Mouse (Mus musculus): Measurements from ENCODE around the gene Micall2. TPM values are rescaled to one million over a fixed set of nuclear protein-coding genes. Genes with fewer than 3 reads are reported as not detected.
"Not testable (repeated sequence)": the region's sequence is repeated elsewhere in the genome, so short reads cannot be mapped to it uniquely, and the experiment has no call there.

The Micall2 gene
- 10 to 100 TPM; 10.5 to 11.2 TPM for total RNA-seq (2021)
- long read RNA-seq, experiment 1, partial matches to known transcripts, result 2 of 2 reads
- long read RNA-seq, experiment 1, other reads (novel, unspliced or antisense), result 0 of 2 reads
- long read RNA-seq, experiment 2, partial matches to known transcripts, result 1 of 1 reads
- long read RNA-seq, experiment 2, other reads (novel, unspliced or antisense), result 0 of 1 reads

DNA sequence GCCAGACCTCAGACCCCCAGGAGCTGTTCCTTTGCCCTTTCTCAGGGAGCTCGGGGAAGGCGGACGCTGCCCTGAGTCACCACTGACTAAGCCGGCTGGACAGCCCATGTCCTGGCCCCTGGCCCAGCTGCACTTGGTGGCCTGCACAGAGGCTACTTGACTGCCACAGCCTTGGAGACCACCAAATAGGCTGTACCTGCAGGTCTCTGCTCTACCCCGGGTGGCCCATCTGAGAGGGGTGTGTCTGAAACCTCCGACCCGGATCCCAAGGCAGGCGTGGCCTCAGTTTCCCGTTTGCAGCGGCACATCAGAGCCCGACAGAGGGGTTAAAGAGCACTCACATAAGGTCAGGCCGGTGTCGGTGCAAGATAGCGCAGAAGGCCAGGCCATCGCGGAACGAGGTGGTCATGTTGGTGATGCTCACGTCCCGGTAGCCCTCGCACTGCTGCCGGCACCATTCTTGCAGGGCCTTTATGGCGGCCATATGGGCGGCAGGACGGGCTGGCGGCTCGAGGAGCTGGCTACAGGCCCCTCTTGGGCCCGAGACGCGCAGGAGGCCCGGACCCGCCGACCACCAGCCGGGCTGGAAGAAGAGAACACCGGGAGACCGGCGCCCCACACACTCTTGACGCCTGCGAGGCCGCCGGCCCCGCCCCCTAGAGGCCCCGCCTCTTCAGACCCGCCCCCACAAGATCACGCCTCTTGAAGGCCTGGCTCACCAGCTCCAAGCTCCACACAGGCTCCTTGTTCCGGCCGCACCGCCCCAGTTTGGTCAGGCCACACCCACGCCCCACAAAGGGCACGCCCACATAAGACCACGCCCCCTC is at the start of gene Micall2:
Gene Micall2 (minus strand): TSS at position 660 of the 827 bp plus-strand sequence.
- DNase-seq, result peak; percentile 96

GRCm38 (mm10) chr5:139781406-139781805 is 45.3 kb upstream of the Micall2 start:
- no peak for DNase-seq

DNA sequence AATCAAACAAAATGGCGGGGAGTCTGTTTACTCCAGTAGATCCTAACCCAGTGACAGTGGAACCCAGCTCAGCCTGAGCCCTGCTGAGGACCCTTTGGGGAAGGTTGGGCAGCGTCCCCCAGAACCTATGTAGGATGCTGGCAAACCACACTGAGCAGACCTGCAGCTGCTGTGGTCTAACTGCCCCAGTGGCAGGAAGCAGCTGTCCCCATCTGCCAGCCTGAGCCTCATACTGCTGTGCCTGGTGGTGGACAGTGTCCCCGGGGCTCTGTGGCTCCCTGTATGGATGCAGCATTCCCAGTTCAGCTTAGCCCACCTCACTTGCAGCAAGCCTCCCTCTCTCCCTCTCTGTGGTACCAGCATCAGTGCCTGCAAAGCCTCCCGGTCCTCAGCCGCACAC is 40.8 kb upstream of the Micall2 start:
- no peak for DNase-seq

DNA sequence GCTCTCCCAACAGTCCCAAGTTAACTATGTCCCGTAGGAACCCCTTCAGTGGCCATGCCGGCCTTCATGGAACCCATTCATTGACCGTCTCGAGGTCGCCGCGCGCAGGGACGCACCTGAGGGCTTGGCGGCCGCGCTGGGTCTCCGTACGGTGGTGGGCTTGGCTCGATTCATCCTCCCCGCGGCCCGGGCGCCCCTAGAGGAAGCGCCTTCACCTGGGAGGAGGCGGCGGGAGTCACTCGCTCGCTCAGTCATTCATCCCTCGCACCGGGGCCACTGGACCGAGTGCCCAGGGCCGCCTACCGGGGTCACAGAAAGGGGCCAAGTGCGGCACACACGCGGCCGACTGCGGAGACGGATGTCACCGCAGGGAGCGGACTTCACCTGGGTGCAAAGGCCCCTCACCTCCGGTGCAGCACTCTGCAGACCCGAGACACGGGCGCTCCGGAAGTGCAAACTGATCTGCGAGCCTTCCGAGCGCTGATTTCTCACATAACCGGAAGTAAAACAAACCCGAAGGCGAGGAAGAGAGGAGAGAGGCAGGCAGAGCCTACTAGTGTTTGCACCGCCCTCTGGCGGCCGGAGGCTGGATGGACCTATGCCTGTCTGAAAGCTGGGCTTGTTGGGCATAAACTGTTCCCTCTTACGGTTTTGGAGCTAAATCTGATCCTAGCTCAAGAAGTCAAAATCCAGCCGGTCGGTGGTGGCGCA is 39.2 kb upstream of the Micall2 start, which contains the start of gene Ints1:
Gene Ints1 (minus strand): TSS at position 459 of the 711 bp plus-strand sequence.
- DNase-seq, result peak; percentile 97 to 98

DNA sequence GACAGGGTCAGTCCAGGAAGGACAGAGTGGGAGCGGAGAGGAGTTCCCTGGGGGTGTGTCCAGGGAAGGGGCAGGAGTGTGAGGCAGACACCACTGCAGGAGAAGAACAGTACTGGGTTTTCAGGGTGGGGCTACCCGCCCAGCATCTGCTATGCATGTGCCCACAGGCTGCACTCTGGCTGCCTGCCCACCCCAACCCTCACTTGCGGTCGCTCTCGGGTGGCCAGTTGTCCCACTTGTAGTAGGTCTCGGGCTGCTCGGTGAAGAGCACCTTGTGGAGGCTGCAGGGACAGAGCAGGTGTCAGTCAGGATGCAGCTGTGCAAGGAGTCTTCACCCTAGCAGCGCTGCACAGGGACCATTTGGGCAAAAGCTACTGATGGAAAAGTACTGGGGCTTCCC is 32.1 kb upstream of the Micall2 start:
- no peak for DNase-seq

- DNase-seq, result peak; percentile 25 to 28
These were observed 28.2 kb upstream of the Micall2 start for GRCm38 (mm10) chr5:139764296-139764695.

GRCm38 (mm10) chr5:139758096-139758495 is 22.0 kb upstream of the Micall2 start:
- no peak for DNase-seq

DNA sequence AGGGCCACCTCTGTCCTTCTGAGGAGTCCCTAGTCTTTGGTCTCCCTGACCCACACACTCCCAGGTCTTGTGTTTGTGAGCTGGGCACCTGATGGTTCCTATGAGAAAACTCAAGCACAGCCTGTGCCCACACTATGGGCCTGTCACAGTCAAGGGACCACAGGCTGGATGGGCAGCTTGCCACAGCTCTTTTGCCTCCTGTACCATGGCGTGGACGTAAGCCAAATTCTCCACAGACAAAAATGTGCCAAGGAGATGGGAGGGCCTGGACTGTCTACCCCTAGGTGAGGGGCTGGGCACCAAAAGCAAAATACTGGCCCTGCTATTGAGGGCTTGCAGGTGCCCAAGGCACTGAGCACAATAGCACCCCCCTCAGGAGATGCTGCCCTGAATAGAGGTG is 20.4 kb upstream of the Micall2 start:
- no peak for DNase-seq

DNA sequence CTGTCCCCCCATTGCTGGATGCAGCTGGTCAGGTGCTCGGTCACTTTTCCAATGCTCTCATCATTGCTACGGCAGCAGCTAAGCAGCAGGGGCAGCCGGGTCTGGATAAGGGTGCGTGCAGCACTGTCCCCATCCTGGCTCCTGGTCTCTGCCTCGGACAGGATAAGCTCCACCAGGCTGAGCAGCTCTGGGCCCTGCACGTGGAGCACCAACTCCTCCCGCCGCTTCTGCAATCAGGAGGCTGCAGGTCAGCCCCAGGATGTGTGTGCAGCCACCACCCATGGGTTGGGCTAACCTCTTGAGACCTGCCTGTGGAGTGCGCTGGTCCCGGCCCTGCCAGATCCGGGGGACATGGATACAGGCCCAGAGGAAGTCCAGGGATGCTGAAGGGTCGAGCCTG is 20.0 kb upstream of the Micall2 start:
- DNase-seq, result no peak

DNA sequence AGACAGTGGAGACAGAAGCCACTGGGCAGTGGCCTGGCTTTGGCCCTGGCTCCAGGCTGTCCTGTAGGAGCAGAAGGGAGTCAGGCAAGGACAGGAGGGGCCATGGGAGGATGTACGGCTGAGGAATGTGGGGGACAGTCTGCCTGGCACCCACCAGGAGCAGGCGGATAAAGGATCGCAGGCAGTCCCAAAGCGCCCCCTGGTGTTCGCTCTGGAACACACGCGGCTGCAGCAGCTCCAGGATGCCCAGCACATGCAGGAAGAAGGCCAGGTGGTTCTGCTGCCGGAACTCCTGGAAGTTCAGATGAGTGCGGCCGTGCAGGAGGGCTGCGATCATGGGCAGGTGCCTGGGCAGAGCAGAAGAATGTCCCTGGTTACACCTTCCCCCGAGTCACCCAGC is 18.6 kb upstream of the Micall2 start:
- peak; percentile 55 to 73 for DNase-seq

DNA sequence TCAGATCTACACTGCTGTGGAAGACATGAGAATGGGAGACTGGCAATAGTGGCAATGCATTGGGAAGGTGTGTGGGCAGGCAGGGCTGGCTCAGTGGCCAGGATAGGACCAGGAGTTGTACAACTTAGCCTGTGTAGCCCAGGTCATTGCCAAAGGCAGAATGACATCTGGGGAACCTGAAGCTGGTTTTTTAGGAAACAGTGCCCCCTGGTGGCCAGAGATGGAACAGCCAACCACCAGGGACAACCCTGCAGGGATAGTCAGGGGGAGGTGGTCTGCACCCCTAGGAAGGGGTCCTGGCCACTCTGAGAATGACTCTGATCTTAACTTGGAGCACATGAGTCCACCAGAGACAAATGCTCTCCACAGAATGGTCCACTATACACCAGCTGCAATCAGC is 14.4 kb upstream of the Micall2 start:
- DNase-seq, result peak; percentile 64 to 75

DNA sequence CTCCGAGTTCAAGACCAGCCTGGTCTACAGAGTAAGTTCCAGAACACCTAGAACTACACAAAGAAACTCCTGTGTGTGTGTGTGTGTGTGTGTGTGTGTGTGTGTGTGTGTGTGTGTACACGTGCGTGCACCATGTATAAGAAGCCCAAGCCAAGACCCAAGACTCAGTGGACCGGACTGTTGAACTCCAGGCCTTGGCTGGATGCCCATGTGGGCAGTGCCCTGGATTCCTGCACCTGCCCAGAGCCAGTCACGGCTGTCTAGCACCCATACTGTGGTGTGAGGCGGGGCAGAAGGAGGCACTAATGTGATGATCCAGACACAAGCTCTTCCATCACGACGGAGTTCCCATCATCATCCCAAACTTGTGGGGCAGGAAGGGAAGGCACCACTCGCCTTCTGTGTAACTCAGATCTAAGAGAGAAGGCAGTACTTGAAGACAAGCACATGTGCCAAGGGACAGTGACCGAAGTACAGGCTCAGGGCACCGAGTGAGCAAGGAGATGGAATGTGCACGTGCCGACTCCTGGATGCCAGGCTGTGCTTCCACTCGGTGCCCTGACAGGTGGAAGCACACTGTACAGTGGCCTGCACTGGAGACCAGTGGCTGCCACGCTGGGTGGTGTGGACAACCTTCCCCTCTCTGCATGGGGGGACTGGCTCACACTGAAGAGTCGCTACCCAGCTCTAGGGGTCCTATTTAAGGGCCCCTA is 13.4 kb upstream of the Micall2 start:
- DNase-seq, result no peak

DNA sequence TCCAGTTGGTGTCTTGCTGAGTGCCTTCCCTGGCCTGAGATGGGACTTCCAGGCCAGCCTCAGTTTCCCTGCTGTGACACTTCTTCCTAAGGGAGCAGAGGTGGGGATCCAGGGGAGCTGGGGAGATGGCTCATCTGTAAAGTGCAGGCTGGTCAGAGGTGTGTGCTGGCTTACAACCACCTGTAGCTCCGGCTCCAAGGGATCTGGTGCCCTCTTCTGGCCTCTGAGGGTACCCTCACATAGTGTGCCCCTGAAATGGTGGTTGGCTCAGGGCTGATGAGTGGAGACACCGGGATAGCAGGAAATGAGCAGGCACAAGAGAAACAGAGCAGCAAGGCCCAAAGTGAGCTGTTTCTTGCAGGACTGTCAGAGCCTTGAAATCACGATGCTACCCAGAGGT is 9.6 kb upstream of the Micall2 start:
- peak; percentile 75 to 82 for DNase-seq

DNA sequence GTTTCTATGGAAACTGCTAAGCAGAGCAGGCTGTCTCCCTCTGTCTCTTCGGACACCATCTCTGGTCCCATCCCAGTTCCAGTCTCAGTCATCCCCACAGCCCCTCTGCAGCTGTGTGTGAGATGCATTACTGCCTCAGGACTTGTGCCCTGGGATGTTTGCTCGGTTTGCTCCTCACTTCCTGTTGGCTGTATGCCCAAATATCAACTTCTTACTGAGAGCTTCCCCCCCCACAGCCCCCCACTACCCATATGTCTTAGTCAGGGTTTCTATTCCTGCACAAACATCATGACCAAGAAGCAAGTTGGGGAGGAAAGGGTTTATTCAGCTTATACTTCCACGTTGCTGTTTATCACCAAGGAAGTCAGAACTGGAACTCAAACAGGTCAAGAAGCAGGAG is 6.5 kb upstream of the Micall2 start:
- DNase-seq, result not testable (repeated sequence)

DNA sequence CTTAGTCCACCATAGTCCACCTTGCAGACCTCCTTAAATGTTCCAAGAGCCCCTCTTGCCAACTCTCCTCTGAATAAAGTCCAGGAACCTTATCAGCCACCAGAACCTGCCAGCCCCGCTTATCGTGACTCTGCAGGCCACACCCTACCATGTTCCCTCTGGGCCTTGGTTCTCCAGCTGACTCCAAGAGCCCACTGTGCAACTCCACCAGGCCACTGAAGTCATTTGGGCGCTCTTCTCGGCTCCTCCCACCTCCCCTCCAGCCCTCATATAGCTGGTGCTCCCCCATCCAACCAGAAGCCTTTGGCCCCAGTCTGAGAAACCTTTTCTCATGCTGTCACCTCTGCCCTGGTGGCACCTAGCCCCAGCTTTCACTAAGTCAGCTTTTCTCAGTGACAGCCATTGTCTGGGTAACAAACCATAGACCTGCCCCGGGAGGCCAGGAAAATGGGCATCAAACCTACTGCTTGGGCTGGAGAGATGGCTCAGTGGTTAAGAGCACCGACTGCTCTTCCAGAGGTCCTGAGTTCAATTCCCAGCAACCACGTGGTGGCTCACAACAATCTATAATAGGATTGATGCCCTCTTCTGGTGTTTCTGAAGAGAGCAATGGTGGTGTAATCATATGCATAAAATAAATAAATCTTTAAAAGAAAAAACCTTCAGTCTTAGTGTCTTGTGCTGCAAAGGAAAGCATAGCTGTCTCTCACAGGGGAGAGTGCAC is 2.6 kb upstream of the Micall2 start:
- DNase-seq, result no peak

- no peak for DNase-seq
These were observed 1.9 kb upstream of the Micall2 start for GRCm38 (mm10) chr5:139737841-139738591.

- no peak for DNase-seq
These were observed 386 bp upstream of the Micall2 start for GRCm38 (mm10) chr5:139736504-139736940.

- DNase-seq, result no peak
These were observed 1.4 kb downstream of the Micall2 start for GRCm38 (mm10) chr5:139734746-139735145.

- no peak for DNase-seq
These were observed 2.1 kb downstream of the Micall2 start for GRCm38 (mm10) chr5:139734016-139734415.

- peak; percentile 63 to 77 for DNase-seq
These were observed 3.5 kb downstream of the Micall2 start for GRCm38 (mm10) chr5:139732634-139733107.
